Mouse (Mus musculus) intestine, postnatal 0 days (tissue): ENCODE results near the gene Col4a1. TPM values are rescaled to one million over a fixed set of nuclear protein-coding genes. Genes with fewer than 3 reads are reported as not detected.

Source experiments
- ATAC-seq: fragments of 200-750 bp; cut with Nextera tagmentation; 2 replicates; pipeline ENCODE4 v1.8.0; 2017; ENCODE audit warnings: mild to moderate bottlenecking, moderate TSS enrichment, moderate library complexity
- H3K27ac ChIP-seq: fragments of 300-500 bp; sonication (generic); 2 replicates; pipeline ENCODE4 v1.5.1; 2014; ENCODE audit warnings: mild to moderate bottlenecking, low read depth, low read length, moderate library complexity
- H3K27me3 ChIP-seq: fragments of 300-500 bp; sonication (generic); replicated peaks from 2 replicates; pipeline ENCODE4 v1.6.1; 2014; ENCODE audit warnings: low read length, mixed read lengths; ENCODE audit not compliant: control insufficient read depth, insufficient read depth
- H3K36me3 ChIP-seq: fragments of 300-500 bp; sonication (generic); 2 replicates; pipeline ENCODE4 v1.6.1; 2014; ENCODE audit warnings: mild to moderate bottlenecking, moderate library complexity; ENCODE audit not compliant: control insufficient read depth, insufficient read depth
- H3K4me1 ChIP-seq: fragments of 300-500 bp; sonication (generic); replicated peaks from 2 replicates; pipeline ENCODE4 v1.6.1; 2014; ENCODE audit warnings: antibody characterized with exemption, low read length, mixed read lengths; ENCODE audit not compliant: control insufficient read depth, insufficient read depth
- H3K4me2 ChIP-seq: fragments of 300-500 bp; sonication (generic); replicated peaks from 2 replicates; pipeline ENCODE4 v1.6.1; 2014; ENCODE audit warnings: low read depth, mild to moderate bottlenecking, moderate library complexity
- H3K4me3 ChIP-seq: fragments of 300-500 bp; sonication (generic); 2 replicates; pipeline ENCODE4 v1.5.1; 2014; ENCODE audit warnings: low read depth, low read length
- H3K9ac ChIP-seq: fragments of 300-500 bp; sonication (generic); 2 replicates; pipeline ENCODE4 v1.6.1; 2014; ENCODE audit warnings: mild to moderate bottlenecking, low read depth, low read length
- H3K9me3 ChIP-seq: fragments of 300-500 bp; sonication (generic); 2 replicates; pipeline ENCODE4 v1.6.1; 2016; ENCODE audit warnings: mixed run types; ENCODE audit not compliant: control insufficient read depth
- CTCF ChIP-seq: sonication (generic); IDR thresholded peaks from 2 replicates; pipeline ENCODE4 v1.5.1; 2016; ENCODE audit warnings: low read depth, mild to moderate bottlenecking, control low read depth, antibody characterized with exemption, moderate library complexity
- WGBS: fragments of 180-500 bp; shearing (Covaris S2); extraction: QIAGEN DNeasy Blood & Tissue Kit; methylation state at CpG from one replicate; pipeline ENCODE4 v1.1.7; 2014; 5-methylcytosine and 5-hydroxymethylcytosine counted together
- polyA plus RNA-seq: library from polyadenylated mRNA; unstranded; fragments of >200 nt; fragmentation: Nextera tagmentation; extraction: Ambion mirVana; gene quantifications from 2 replicates; pipeline ENCODE4 v1.2.1, GENCODE M21; 2015

The Col4a1 gene
- polyA plus RNA-seq, 1 experiment from 2014 or later: 84.5 TPM

DNA sequence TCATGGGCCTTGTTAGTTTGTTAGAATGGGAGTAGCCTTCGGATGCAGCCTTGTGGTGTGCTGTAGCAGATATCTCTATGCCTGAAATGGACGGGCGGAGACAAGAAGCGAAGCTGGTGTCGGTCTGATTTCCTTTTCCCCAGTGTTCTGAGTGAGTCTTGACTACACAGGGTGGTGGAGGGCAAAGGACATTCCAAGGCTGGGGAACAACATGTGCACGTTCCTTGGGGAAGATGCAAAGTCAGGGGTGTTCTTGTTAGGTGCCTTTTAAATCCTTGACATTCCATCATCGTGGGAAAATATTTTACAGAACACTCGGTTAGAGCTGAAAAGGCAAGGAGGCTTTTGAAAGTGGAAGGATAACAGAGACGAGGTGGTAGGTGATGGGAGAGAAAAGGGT is 31.8 kb upstream of the Col4a1 start:
- WGBS: 74% methylated on average over 9 of the region's 9 CpGs
- TF ChIP-seq CTCF: no peak
- ATAC-seq: no peak
- H3K4me1 ChIP-seq: no peaks in the 10 kb centered on the region
- no peak overlapping the region for H3K27ac ChIP-seq
- H3K27me3 ChIP-seq: no peaks in the 10 kb centered on the region
- H3K4me3 ChIP-seq: no peak overlapping the region
- H3K4me2 ChIP-seq: no peak overlapping the region
- H3K9ac ChIP-seq: no peak overlapping the region
- H3K36me3 ChIP-seq: no peaks in the 10 kb centered on the region; the same call in 1 of the 2 replicates
- no peaks in the 10 kb centered on the region for H3K9me3 ChIP-seq

DNA sequence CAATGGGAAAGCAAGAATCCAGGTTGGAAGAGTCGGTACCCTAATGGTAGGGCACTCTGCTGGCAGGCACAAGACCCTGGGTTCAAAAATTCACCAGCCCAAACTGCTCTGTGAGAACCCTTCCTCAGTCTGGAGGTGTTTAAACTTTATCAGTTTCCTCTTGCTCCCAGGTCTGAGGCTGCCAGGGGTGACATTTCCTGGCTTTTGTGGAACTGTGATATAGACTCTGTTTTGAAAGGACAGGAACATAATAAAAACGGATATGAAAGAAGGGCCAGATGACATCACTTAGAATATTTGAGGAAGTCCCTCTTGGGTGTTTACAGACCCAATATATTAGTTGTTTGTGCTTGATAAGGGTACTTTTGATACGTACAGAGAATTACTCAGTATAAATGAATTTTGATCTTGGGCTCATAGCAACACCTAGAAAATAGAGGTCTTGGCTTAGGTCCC is 28.5 kb upstream of the Col4a1 start:
- ATAC-seq: no peak

DNA sequence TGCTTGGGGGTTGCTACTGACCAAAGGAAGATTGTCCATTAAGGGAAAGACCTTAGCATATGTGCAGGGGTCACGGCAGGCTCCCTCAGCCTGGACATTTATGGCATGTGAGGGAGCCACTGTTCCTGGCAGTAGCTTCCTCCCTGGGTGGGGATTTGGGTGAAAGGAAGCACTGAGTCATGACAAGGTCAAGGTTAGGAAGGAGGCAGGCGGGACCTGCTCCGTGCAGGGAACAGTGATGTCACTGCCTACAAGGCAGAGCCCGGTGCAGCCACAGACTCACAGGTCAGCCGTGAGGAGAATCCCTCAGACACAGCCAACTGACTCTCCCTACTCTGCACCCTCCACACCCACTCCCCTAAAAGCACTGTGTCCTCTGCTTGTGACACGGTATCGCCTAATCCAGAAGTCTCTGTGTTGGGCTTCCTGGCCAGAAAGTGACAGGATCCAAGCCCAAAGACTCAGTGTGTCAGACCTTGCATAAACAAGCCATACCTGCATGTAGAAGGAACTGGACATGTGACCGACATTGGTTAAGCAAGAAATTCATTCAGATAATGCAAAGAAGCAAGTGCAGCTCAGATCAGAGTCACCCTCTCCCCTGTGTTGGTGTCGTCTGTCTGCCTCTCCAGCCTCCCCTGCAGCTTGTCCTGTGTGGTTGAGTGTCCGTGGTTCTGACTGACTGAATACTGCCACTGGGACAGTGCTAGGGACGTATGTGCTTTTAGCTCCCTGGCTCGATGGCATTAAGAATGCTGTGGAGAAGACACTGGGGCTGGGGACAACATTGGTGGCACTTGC is 27.9 kb upstream of the Col4a1 start:
- ATAC-seq: no peak

More for the DNA sequence above, 28.5 kb upstream of the Col4a1 start:
- Histone ChIP-seq H3K4me3 (no peak overlapping the region), H3K4me1 (no peaks in the 10 kb centered on the region), H3K27ac (no peak overlapping the region), H3K4me2 (no peak overlapping the region), H3K36me3 (no peaks in the 10 kb centered on the region), H3K9ac (no peak overlapping the region), H3K27me3 (no peaks in the 10 kb centered on the region), H3K9me3 (no peaks in the 10 kb centered on the region)
- TF ChIP-seq CTCF: no peak
- WGBS: 54% methylated on average over 3 of the region's 3 CpGs

DNA sequence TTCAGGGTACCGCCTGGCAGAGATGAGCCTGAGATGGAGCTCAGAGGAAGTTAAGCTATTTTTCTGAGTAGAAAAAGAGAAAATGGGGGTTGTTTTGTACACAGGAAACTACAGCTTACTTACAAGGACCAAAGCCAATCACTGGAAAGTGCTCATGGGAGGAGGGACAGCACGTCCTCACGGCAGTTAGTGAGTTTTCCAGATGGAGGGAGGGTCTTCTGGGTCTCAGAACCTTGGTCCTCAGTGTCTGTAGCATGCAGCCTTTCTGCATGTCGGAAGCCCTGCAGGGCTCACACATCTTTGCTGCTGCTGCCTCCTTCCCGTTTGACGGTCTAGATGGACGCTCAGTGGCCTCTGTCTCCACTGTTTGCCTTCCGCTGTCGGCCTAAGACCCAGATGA is 25.9 kb upstream of the Col4a1 start:
- Histone ChIP-seq H3K27me3 (no peaks in the 10 kb centered on the region), H3K9ac (no peak overlapping the region), H3K4me2 (no peak overlapping the region), H3K4me1 (no peaks in the 10 kb centered on the region), H3K27ac (no peak overlapping the region), H3K36me3 (no peaks in the 10 kb centered on the region), H3K4me3 (no peak overlapping the region), H3K9me3 (no peaks in the 10 kb centered on the region)
- TF ChIP-seq CTCF: no peak
- ATAC-seq: no peak
- 79% methylated on average over 9 of the region's 9 CpGs for WGBS

More for the DNA sequence above, 27.9 kb upstream of the Col4a1 start:
- Histone ChIP-seq H3K4me3 (no peak overlapping the region), H3K9me3 (no peaks in the 10 kb centered on the region), H3K4me1 (no peaks in the 10 kb centered on the region), H3K4me2 (no peak overlapping the region), H3K27me3 (no peaks in the 10 kb centered on the region), H3K9ac (no peak overlapping the region), H3K36me3 (no peaks in the 10 kb centered on the region), H3K27ac (no peak overlapping the region; the same call in 1 of the 2 replicates)
- WGBS: 54% methylated on average over 12 of the region's 12 CpGs
- no peak for TF ChIP-seq CTCF

DNA sequence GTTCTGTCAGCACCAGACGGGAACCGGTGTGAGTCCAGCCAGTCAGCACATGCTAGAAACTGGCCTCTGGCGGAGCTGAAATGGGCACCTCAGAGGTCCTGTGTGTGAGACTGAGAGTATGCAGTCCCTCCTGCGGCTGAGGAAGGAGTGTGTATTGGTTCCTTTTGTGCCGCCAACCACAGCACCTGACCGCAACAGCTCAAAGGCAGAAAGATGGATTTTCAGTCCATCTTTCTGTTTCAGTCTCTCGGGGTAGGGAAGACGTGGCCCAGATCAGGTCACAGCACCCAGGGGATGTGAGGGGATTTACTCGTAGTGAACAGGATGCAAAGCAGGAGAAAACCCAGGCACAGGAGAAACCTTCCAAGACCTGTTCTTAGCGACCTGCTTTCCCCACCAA is 25.0 kb upstream of the Col4a1 start:
- Histone ChIP-seq H3K36me3 (no peaks in the 10 kb centered on the region), H3K27ac (no peak overlapping the region), H3K9ac (no peak overlapping the region), H3K9me3 (no peaks in the 10 kb centered on the region), H3K27me3 (no peaks in the 10 kb centered on the region), H3K4me1 (no peaks in the 10 kb centered on the region), H3K4me3 (no peak overlapping the region), H3K4me2 (no peak overlapping the region)
- 87% methylated on average over 10 of the region's 10 CpGs for WGBS
- ATAC-seq: no peak
- no peak for TF ChIP-seq CTCF

DNA sequence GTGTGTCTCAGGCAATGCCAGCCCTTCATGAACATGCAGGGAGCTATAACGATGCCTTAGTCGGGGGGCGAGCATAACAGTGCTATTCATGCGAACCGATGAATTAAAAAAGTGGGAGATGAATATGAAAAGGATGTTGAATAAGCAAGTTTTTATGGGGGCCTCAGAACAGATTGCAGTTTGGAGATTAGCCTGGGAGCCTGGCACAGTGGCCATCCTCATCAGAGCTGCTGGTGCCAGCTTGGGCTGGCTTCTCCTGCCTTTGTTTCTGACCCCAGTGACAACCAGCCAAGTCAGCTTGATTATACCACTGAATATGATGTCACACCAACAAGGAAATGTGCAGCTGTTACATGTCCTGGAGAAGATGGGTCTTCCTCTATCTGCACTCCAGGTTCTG is 23.7 kb upstream of the Col4a1 start:
- H3K27ac ChIP-seq: no peak overlapping the region

More for the DNA sequence above, 23.7 kb upstream of the Col4a1 start:
- H3K4me3 ChIP-seq: no peak overlapping the region
- no peak for TF ChIP-seq CTCF
- ATAC-seq: no peak
- no peaks in the 10 kb centered on the region for H3K9me3 ChIP-seq
- no peaks in the 10 kb centered on the region for H3K27me3 ChIP-seq
- no peaks in the 10 kb centered on the region for H3K36me3 ChIP-seq
- H3K4me1 ChIP-seq: no peaks in the 10 kb centered on the region
- H3K9ac ChIP-seq: no peak overlapping the region
- no peak overlapping the region for H3K4me2 ChIP-seq
- WGBS: 91% methylated on average over 5 of the region's 5 CpGs
